18 mouse cellular contexts compared by ENCODE assay signal in the genomic region with DNA sequence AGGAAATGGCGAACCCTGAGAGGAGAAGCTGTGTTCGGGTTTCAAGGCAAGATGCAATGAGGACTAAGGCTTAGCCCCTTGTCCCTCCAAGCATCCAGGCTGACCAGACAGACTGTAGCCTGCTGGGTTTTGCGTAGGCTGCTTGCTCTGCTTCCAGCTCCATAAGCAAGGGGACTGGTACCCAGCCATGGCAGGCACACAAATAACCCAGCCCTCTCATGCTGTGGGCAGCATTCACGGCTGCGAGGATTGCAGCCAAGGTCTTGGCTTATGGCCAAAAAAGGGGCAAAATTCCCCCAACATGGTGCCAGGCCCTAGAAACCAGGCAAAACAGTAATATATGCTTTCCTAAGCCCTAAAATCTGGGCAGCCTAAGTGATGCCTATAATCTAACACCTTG. TPM values are rescaled to one million over a fixed set of nuclear protein-coding genes. Genes with fewer than 3 reads are reported as not detected.
DNase-seq lines count a peak whose midpoint lies in the region; ATAC-seq and TF ChIP-seq lines count a peak whose summit lies in the region.
"Had no signal": no experiment of that assay in that cellular context is flagged by ENCODE, and none has a peak within 500 bp of the region (broad histone marks: within the 10 kb centered on the region; RNA-seq: fewer than 3 reads in every experiment).

No protein-coding gene starts in this region.

- 0 out of 2 replicates have a peak, but pooled peaks cover 1% of the 10 kb centered on the region for H3K27me3 ChIP-seq in forebrain, embryonic 13.5 days
- H3K27me3 ChIP-seq in forebrain, embryonic 10.5 days (ENCODE audit: poor library complexity, severe bottlenecking), result peaks cover 12% of the 10 kb centered on the region
- no peaks in the 10 kb centered on the region for H3K27me3 ChIP-seq in intestine, embryonic 14.5 days (replicated peaks; ENCODE audit: control insufficient read depth, insufficient read depth, low read length)
- no peaks in the 10 kb centered on the region for H3K27me3 ChIP-seq in intestine, postnatal 0 days (replicated peaks; ENCODE audit: control insufficient read depth, insufficient read depth, low read length)
- H3K27me3 ChIP-seq in forebrain, embryonic 16.5 days (replicated peaks; ENCODE audit: control insufficient read depth, insufficient read depth, low read length), result no peaks in the 10 kb centered on the region
- H3K27me3 ChIP-seq: limb, embryonic 15.5 days had no signal

- H3K4me2 ChIP-seq in forebrain, embryonic 13.5 days, result no peak overlapping the region
- no peak overlapping the region for H3K4me2 ChIP-seq in intestine, embryonic 14.5 days (ENCODE audit: low read length)
- H3K4me2 ChIP-seq in intestine, postnatal 0 days (replicated peaks; ENCODE audit: low read depth), result no peak overlapping the region
- H3K4me2 ChIP-seq in forebrain, embryonic 16.5 days (ENCODE audit: low read length), result no peak overlapping the region
- H3K4me2 ChIP-seq: limb, embryonic 15.5 days had no signal

- no peak for TF ChIP-seq CTCF in intestine, postnatal 0 days (IDR thresholded peaks at IDR 0.05; ENCODE audit: low read depth)

- H3K4me1 ChIP-seq in forebrain, embryonic 13.5 days, result peaks cover 13% of the 10 kb centered on the region
- H3K4me1 ChIP-seq in forebrain, embryonic 10.5 days, result peaks cover 16% of the 10 kb centered on the region
- peaks cover 16% of the 10 kb centered on the region for H3K4me1 ChIP-seq in intestine, embryonic 14.5 days (replicated peaks; ENCODE audit: control insufficient read depth, insufficient read depth, low read length)
- no peaks in the 10 kb centered on the region for H3K4me1 ChIP-seq in intestine, postnatal 0 days (replicated peaks; ENCODE audit: control insufficient read depth, insufficient read depth, low read length)
- peaks cover 13% of the 10 kb centered on the region for H3K4me1 ChIP-seq in forebrain, embryonic 16.5 days (replicated peaks; ENCODE audit: control insufficient read depth, insufficient read depth, low read length)

- no peak overlapping the region for H3K4me3 ChIP-seq in forebrain, embryonic 13.5 days
- H3K4me3 ChIP-seq in forebrain, embryonic 10.5 days, result no peak overlapping the region
- H3K4me3 ChIP-seq in intestine, embryonic 14.5 days (ENCODE audit: low read depth, low read length), result no peak overlapping the region
- H3K4me3 ChIP-seq in intestine, postnatal 0 days (ENCODE audit: low read depth, low read length), result no peak overlapping the region
- no peak overlapping the region for H3K4me3 ChIP-seq in forebrain, embryonic 16.5 days (replicated peaks; ENCODE audit: low read length)
- H3K4me3 ChIP-seq: limb, embryonic 15.5 days had no signal

- H3K27ac ChIP-seq in forebrain, embryonic 13.5 days, result peak overlapping the region; percentile 37; the same call in 1 of the 2 replicates
- H3K27ac ChIP-seq in forebrain, embryonic 10.5 days, result no peak overlapping the region
- no peak overlapping the region for H3K27ac ChIP-seq in intestine, embryonic 14.5 days (ENCODE audit: low read depth)
- H3K27ac ChIP-seq in intestine, postnatal 0 days (ENCODE audit: low read depth, low read length), result no peak overlapping the region
- peak overlapping the region; percentile 44 for H3K27ac ChIP-seq in forebrain, embryonic 16.5 days (ENCODE audit: low read length)
- H3K27ac ChIP-seq: kidney, postnatal 0 days; limb, embryonic 15.5 days; macrophage had no signal

- no peaks in the 10 kb centered on the region for H3K9me3 ChIP-seq in forebrain, embryonic 13.5 days (replicated peaks)
- H3K9me3 ChIP-seq in forebrain, embryonic 10.5 days, result no peaks in the 10 kb centered on the region
- no peaks in the 10 kb centered on the region for H3K9me3 ChIP-seq in intestine, embryonic 14.5 days (ENCODE audit: control insufficient read depth, low read length)
- H3K9me3 ChIP-seq in intestine, postnatal 0 days (ENCODE audit: control insufficient read depth), result no peaks in the 10 kb centered on the region
- no peaks in the 10 kb centered on the region for H3K9me3 ChIP-seq in forebrain, embryonic 16.5 days (ENCODE audit: control insufficient read depth, low read length)
- H3K9me3 ChIP-seq: limb, embryonic 15.5 days had no signal

- peak; percentile 53 for ATAC-seq in forebrain, embryonic 13.5 days
- ATAC-seq in intestine, embryonic 14.5 days (replicated peaks; ENCODE audit: low FRiP score, low TSS enrichment, low read depth), result no peak
- ATAC-seq in intestine, postnatal 0 days, result no peak
- peak; percentile 78 for ATAC-seq in forebrain, embryonic 16.5 days
- ATAC-seq in activated CD4-positive, CD25-positive, alpha-beta regulatory T cell, adult 4 months, result no peak
- ATAC-seq: intestine, embryonic 16.5 days had no signal

- H3K36me3 ChIP-seq in forebrain, embryonic 13.5 days (ENCODE audit: poor library complexity, severe bottlenecking), result peaks cover 6% of the 10 kb centered on the region; the same call in 1 of the 2 replicates
- H3K36me3 ChIP-seq in forebrain, embryonic 10.5 days (replicated peaks), result peaks cover 8% of the 10 kb centered on the region; the same call in 1 of the 2 replicates
- no peaks in the 10 kb centered on the region for H3K36me3 ChIP-seq in intestine, embryonic 14.5 days (ENCODE audit: control insufficient read depth, insufficient read depth, low read length)
- H3K36me3 ChIP-seq in intestine, postnatal 0 days (ENCODE audit: control insufficient read depth, insufficient read depth), result peaks cover 17% of the 10 kb centered on the region
- no peaks in the 10 kb centered on the region for H3K36me3 ChIP-seq in forebrain, embryonic 16.5 days (ENCODE audit: control insufficient read depth, insufficient read depth)

- H3K9ac ChIP-seq in forebrain, embryonic 13.5 days, result peak overlapping the region; percentile 14; the same call in 1 of the 2 replicates
- no peak overlapping the region for H3K9ac ChIP-seq in intestine, embryonic 14.5 days (ENCODE audit: low read length)
- no peak overlapping the region for H3K9ac ChIP-seq in intestine, postnatal 0 days (ENCODE audit: low read depth, low read length)
- H3K9ac ChIP-seq in forebrain, embryonic 16.5 days (replicated peaks; ENCODE audit: low read depth, low read length), result no peak overlapping the region
- H3K9ac ChIP-seq: limb, embryonic 15.5 days had no signal

- WGBS in forebrain, embryonic 13.5 days, result 42% methylated on average over 5 of the region's 5 CpGs
- WGBS in forebrain, embryonic 10.5 days, result 91% methylated on average over 5 of the region's 5 CpGs
- WGBS in intestine, embryonic 14.5 days, result 78% methylated on average over 5 of the region's 5 CpGs
- WGBS in intestine, postnatal 0 days, result 75% methylated on average over 5 of the region's 5 CpGs
- WGBS in forebrain, embryonic 16.5 days, result 31% methylated on average over 5 of the region's 5 CpGs

- DNase-seq in forebrain, embryonic 10.5 days (ENCODE audit: extremely low spot score, low spot score), result no peak
- DNase-seq in intestine, embryonic 14.5 days (ENCODE audit: low spot score), result peak; percentile 34
- DNase-seq in cerebellum, adult 18-20 months, result peak; percentile 28 to 34
- no peak for DNase-seq in gastrocnemius, postnatal 25 days
- DNase-seq: adrenal gland, postnatal 36 days; gastrocnemius, postnatal 10 days; lung, adult 18-20 months; right cerebral cortex, adult 18-20 months; spleen, adult 18-20 months had no signal

RNA-seq across cellular contexts. Expression of a gene that starts 6.0 kb away (rescaled TPM):
- 2.7 and 3.3 TPM in 2 replicates for polyA plus RNA-seq in forebrain, embryonic 13.5 days (2015; fragmentation: Nextera tagmentation; extraction: Ambion mirVana)
- polyA plus RNA-seq in forebrain, embryonic 10.5 days (2016; fragmentation: Nextera tagmentation; extraction: Ambion mirVana), result 0.71 and 0.86 TPM in 2 replicates
- 1.3 and 1.6 TPM in 2 replicates for polyA plus RNA-seq in intestine, embryonic 14.5 days (2014; fragmentation: Nextera tagmentation; extraction: Ambion mirVana)
- polyA plus RNA-seq in intestine, postnatal 0 days (2015; fragmentation: Nextera tagmentation; extraction: Ambion mirVana), result 3.6 and 4.7 TPM in 2 replicates
- polyA plus RNA-seq in forebrain, embryonic 16.5 days (2015; fragmentation: Nextera tagmentation; extraction: Ambion mirVana), result 12.3 and 14.6 TPM in 2 replicates
- polyA plus RNA-seq in activated CD4-positive, CD25-positive, alpha-beta regulatory T cell, adult 4 months (2017; shearing (Covaris generic)), result 1 to 10 TPM; 8.1 to 9.3 TPM
- under 1 TPM in 1 of 2 experiments, not detected in 1; 0.29 TPM for total RNA-seq in gastrocnemius, postnatal 25 days (2021)
- total RNA-seq: monocyte, adult 5-6 weeks had no signal
- polyA plus RNA-seq: macrophage had no signal

RNA-seq across cellular contexts. Expression of a gene that starts 38.2 kb away (rescaled TPM):
- 85.0 and 88.2 TPM in 2 replicates for polyA plus RNA-seq in forebrain, embryonic 13.5 days (2015; fragmentation: Nextera tagmentation; extraction: Ambion mirVana)
- 59.2 and 63.9 TPM in 2 replicates for polyA plus RNA-seq in forebrain, embryonic 10.5 days (2016; fragmentation: Nextera tagmentation; extraction: Ambion mirVana)
- polyA plus RNA-seq in intestine, embryonic 14.5 days (2014; fragmentation: Nextera tagmentation; extraction: Ambion mirVana), result 55.0 and 58.9 TPM in 2 replicates
- polyA plus RNA-seq in intestine, postnatal 0 days (2015; fragmentation: Nextera tagmentation; extraction: Ambion mirVana), result 18.2 and 19.3 TPM in 2 replicates
- 77.0 and 90.5 TPM in 2 replicates for polyA plus RNA-seq in forebrain, embryonic 16.5 days (2015; fragmentation: Nextera tagmentation; extraction: Ambion mirVana)
- polyA plus RNA-seq in activated CD4-positive, CD25-positive, alpha-beta regulatory T cell, adult 4 months (2017; shearing (Covaris generic)), result 100 to 1,000 TPM; 146 to 151 TPM
- 10 to 100 TPM; 28.2 to 29.1 TPM for total RNA-seq in gastrocnemius, postnatal 25 days (2021)

Comparison
In these comparisons a context has a peak if more than half of its experiments do, and no peak if none do; other contexts are left out.
1. H3K27ac ChIP-seq: peak in forebrain, embryonic 13.5 days (single experiment) and forebrain, embryonic 16.5 days (single experiment); none in forebrain, embryonic 10.5 days (single experiment), intestine, embryonic 14.5 days (single experiment) and intestine, postnatal 0 days (single experiment).
2. ATAC-seq: peak in forebrain, embryonic 13.5 days (single experiment) and forebrain, embryonic 16.5 days (single experiment); none in intestine, embryonic 14.5 days (single experiment), intestine, postnatal 0 days (single experiment) and activated CD4-positive, CD25-positive, alpha-beta regulatory T cell, adult 4 months (single experiment).
3. DNase-seq: peak in intestine, embryonic 14.5 days (single experiment) and cerebellum, adult 18-20 months (2 of 2); none in forebrain, embryonic 10.5 days (single experiment) and gastrocnemius, postnatal 25 days (single experiment).